Mouse (Mus musculus) G1E (cell line): ENCODE data around the gene Lrrc8d.

Experiments
- CTCF ChIP-seq: IDR thresholded peaks from 2 replicates; pipeline ENCODE4 v1.5.1; 2012; ENCODE audit warnings: low read depth, low read length, inconsistent platforms, mixed read lengths
- GATA1 ChIP-seq: IDR thresholded peaks from 2 replicates; pipeline ENCODE4 v1.6.1; 2012; ENCODE audit warnings: borderline replicate concordance, low read length, inconsistent platforms, mixed read lengths
- GATA2 ChIP-seq: IDR thresholded peaks from 2 replicates; pipeline ENCODE4 v1.6.1; 2012; ENCODE audit warnings: low read depth, low read length, inconsistent platforms, borderline replicate concordance
- POLR2AphosphoS5 ChIP-seq: IDR thresholded peaks from 2 replicates; pipeline ENCODE4 v1.6.1; 2012; ENCODE audit warnings: low read depth, low read length, inconsistent platforms; ENCODE audit not compliant: insufficient replicate concordance

DNA sequence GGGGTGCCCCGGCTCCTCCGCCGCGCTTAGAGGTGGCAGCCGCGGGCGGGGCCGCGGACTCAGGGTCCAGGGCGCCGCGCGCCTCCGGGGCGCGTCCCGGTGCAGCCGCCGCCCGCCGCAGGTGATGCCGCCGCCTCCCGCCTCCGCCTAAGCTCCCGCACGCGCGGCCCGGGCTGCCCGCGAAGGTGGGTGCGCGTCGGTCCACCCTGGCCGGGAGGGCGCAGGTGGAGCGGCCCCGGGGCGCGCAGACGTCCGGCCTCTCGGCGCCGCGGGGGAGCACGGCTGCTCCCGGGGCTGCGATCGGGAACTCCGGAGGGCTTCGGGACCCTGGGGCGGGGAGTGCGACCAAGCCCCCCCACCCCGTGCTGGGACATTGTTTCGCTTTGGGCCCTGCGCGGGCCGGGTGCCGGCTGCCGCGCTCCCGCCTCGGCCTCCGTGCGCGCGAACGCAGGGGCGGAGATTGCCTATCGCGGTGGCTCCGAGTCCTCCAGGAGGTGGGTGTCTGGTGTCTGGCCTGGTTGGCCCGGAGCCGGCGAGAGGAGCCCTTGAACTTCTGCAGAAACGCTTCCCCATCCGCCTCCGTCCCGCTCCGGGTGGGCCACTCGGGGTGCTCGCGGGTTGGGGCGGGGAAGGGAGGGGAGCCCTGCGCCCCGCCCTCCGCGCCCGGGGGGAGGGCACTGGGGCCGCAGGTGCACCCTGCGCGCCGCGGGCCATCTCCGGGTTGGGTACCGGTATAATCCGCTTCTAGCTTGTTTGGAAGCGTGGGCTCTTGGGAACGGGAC lies 492 bp downstream of the Lrrc8d start:
- no peak for TF ChIP-seq CTCF
- no peak for TF ChIP-seq POLR2AphosphoS5
- no peak for TF ChIP-seq GATA1
- no peak for TF ChIP-seq GATA2
